Mouse (Mus musculus): ENCODE data around the gene Slco4a1. TPM values are rescaled to one million over a fixed set of nuclear protein-coding genes. Genes with fewer than 3 reads are reported as not detected.

Slco4a1 gene
- total and polyA plus RNA-seq, 2 experiments from 2014 or later, result 2.5 to 5.1 TPM

- no peaks in the 10 kb centered on the region for H3K36me3 ChIP-seq (ENCODE audit: insufficient read depth, low read length)
- ATAC-seq (ENCODE audit: low FRiP score) (no peak), DNase-seq (ENCODE audit: low spot score) (peak; percentile 27)
- WGBS, result 40% methylated on average over 9 of the region's 9 CpGs
- no peak overlapping the region for H3K4me3 ChIP-seq (ENCODE audit: low read depth, low read length)
- no peak overlapping the region for H3K27ac ChIP-seq (ENCODE audit: low read depth, low read length)
- peak overlapping the region; percentile 75 for H3K4me2 ChIP-seq (ENCODE audit: low read depth, low read length, poor library complexity, severe bottlenecking)
- H3K9ac ChIP-seq (replicated peaks; ENCODE audit: low read length, poor library complexity, severe bottlenecking), result no peak overlapping the region
- 0 out of 2 replicates have a peak, but pooled peaks cover 2% of the 10 kb centered on the region for H3K4me1 ChIP-seq (ENCODE audit: insufficient read depth, low read length)
- TF ChIP-seq CTCF (IDR thresholded peaks at IDR 0.05), result no peak
- no peaks in the 10 kb centered on the region for H3K9me3 ChIP-seq (ENCODE audit: low read length)
- H3K27me3 ChIP-seq (ENCODE audit: insufficient read depth, low read length), result peaks cover 23% of the 10 kb centered on the region; the same call in 1 of the 2 replicates
Measured at GRCm38 (mm10) chr2:180501217-180501967, 45.3 kb downstream of the Slco4a1 start.

- 55% methylated on average over 5 of the region's 5 CpGs for WGBS
- no peak for DNase-seq (ENCODE audit: low spot score)
- no peak for TF ChIP-seq CTCF (IDR thresholded peaks at IDR 0.05)
- Histone ChIP-seq H3K9ac (replicated peaks; ENCODE audit: low read length, poor library complexity, severe bottlenecking) (no peak overlapping the region), H3K27ac (ENCODE audit: low read depth, low read length) (no peak overlapping the region), H3K27me3 (ENCODE audit: insufficient read depth, low read length) (peaks cover 9% of the 10 kb centered on the region; the same call in 1 of the 2 replicates), H3K4me2 (ENCODE audit: low read depth, low read length, poor library complexity, severe bottlenecking) (no peak overlapping the region), H3K4me3 (ENCODE audit: low read depth, low read length) (no peak overlapping the region), H3K9me3 (ENCODE audit: low read length) (no peaks in the 10 kb centered on the region), H3K36me3 (ENCODE audit: insufficient read depth, low read length) (no peaks in the 10 kb centered on the region), H3K4me1 (ENCODE audit: insufficient read depth, low read length) (no peaks in the 10 kb centered on the region)
- no peak for ATAC-seq (ENCODE audit: low FRiP score)
Measured at GRCm38 (mm10) chr2:180506281-180506680, 50.2 kb downstream of the Slco4a1 start.

GRCm38 (mm10) chr2:180508455-180509115 lies 52.5 kb downstream of the Slco4a1 start:
- no peak overlapping the region for H3K4me2 ChIP-seq (ENCODE audit: low read depth, low read length, poor library complexity, severe bottlenecking)
- no peaks in the 10 kb centered on the region for H3K36me3 ChIP-seq (ENCODE audit: insufficient read depth, low read length)
- TF ChIP-seq CTCF (IDR thresholded peaks at IDR 0.05), result no peak
- ATAC-seq (ENCODE audit: low FRiP score) (no peak), DNase-seq (ENCODE audit: low spot score) (no peak)
- H3K9ac ChIP-seq (replicated peaks; ENCODE audit: low read length, poor library complexity, severe bottlenecking), result no peak overlapping the region
- no peaks in the 10 kb centered on the region for H3K4me1 ChIP-seq (ENCODE audit: insufficient read depth, low read length)
- H3K4me3 ChIP-seq (ENCODE audit: low read depth, low read length), result no peak overlapping the region
- no peaks in the 10 kb centered on the region for H3K9me3 ChIP-seq (ENCODE audit: low read length)
- 29% methylated on average over 14 of the region's 14 CpGs for WGBS
- H3K27me3 ChIP-seq (ENCODE audit: insufficient read depth, low read length), result 0 out of 2 replicates have a peak, but pooled peaks cover 9% of the 10 kb centered on the region
- no peak overlapping the region for H3K27ac ChIP-seq (ENCODE audit: low read depth, low read length)

DNA sequence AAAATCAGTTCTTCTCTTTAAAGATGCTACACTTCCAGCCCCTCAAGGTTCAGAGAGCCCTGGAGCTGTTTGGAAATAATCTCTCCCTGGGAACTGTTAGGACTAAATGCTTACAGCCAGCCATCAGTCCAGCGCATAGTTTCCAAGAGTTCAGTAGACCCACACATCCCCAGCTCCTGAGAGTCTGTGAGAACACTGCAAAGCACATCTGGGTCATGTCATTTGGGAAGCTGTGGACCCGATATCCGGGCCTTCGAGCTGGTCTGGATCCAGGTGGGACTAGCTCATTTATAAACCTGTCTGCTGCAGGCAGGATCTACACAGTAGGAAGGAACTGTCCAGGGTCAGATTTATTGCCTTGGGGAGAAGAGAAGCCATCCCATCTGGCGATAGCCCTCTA lies 54.8 kb downstream of the Slco4a1 start:
- H3K9ac ChIP-seq (replicated peaks; ENCODE audit: low read length, poor library complexity, severe bottlenecking), result no peak overlapping the region
- DNase-seq (ENCODE audit: low spot score) (no peak), ATAC-seq (ENCODE audit: low FRiP score) (no peak)
- no peaks in the 10 kb centered on the region for H3K36me3 ChIP-seq (ENCODE audit: insufficient read depth, low read length)
- TF ChIP-seq CTCF (IDR thresholded peaks at IDR 0.05), result no peak
- no peak overlapping the region for H3K4me2 ChIP-seq (ENCODE audit: low read depth, low read length, poor library complexity, severe bottlenecking)
- 0 out of 2 replicates have a peak, but pooled peaks cover 6% of the 10 kb centered on the region for H3K27me3 ChIP-seq (ENCODE audit: insufficient read depth, low read length)
- H3K4me1 ChIP-seq (ENCODE audit: insufficient read depth, low read length), result no peaks in the 10 kb centered on the region
- no peak overlapping the region for H3K27ac ChIP-seq (ENCODE audit: low read depth, low read length)
- WGBS, result 77% methylated on average over 5 of the region's 5 CpGs
- no peak overlapping the region for H3K4me3 ChIP-seq (ENCODE audit: low read depth, low read length)
- H3K9me3 ChIP-seq (ENCODE audit: low read length), result no peaks in the 10 kb centered on the region

- Histone ChIP-seq H3K36me3 (ENCODE audit: insufficient read depth, low read length) (no peaks in the 10 kb centered on the region), H3K27ac (ENCODE audit: low read depth, low read length) (no peak overlapping the region), H3K4me1 (ENCODE audit: insufficient read depth, low read length) (no peaks in the 10 kb centered on the region), H3K9ac (replicated peaks; ENCODE audit: low read length, poor library complexity, severe bottlenecking) (no peak overlapping the region), H3K4me2 (ENCODE audit: low read depth, low read length, poor library complexity, severe bottlenecking) (no peak overlapping the region), H3K27me3 (ENCODE audit: insufficient read depth, low read length) (no peaks in the 10 kb centered on the region), H3K4me3 (ENCODE audit: low read depth, low read length) (no peak overlapping the region), H3K9me3 (ENCODE audit: low read length) (no peaks in the 10 kb centered on the region)
- DNase-seq (ENCODE audit: low spot score) (no peak), ATAC-seq (ENCODE audit: low FRiP score) (no peak)
- 66% methylated on average over 13 of the region's 13 CpGs for WGBS
- TF ChIP-seq CTCF (IDR thresholded peaks at IDR 0.05), result no peak
Measured at GRCm38 (mm10) chr2:180511875-180512661, 56.0 kb downstream of the Slco4a1 start.

All from midbrain, postnatal 0 days (tissue).